Mouse (Mus musculus): ENCODE data around the gene Ptprq. TPM values are rescaled to one million over a fixed set of nuclear protein-coding genes. Genes with fewer than 3 reads are reported as not detected.
A peak's percentile ranks its signal among the peaks of the same experiment; 100 is the strongest.

Gene Ptprq
- polyA plus RNA-seq, 1 experiment from 2014 or later: 0.28 TPM

- H3K27ac ChIP-seq: no peak overlapping the region
- H3K4me1 ChIP-seq: no peaks in the 10 kb centered on the region
- no peaks in the 10 kb centered on the region for H3K27me3 ChIP-seq
- H3K4me3 ChIP-seq: no peak overlapping the region
- 83% methylated on average over 3 of the region's 3 CpGs for WGBS
- H3K36me3 ChIP-seq: no peaks in the 10 kb centered on the region
- no peak overlapping the region for H3K4me2 ChIP-seq (replicated peaks)
- ATAC-seq (ENCODE audit: low FRiP score, low read depth): no peak
- H3K9ac ChIP-seq: no peak overlapping the region
- H3K9me3 ChIP-seq: no peaks in the 10 kb centered on the region
Observed at GRCm38 (mm10) chr10:107700944-107701343, 18.9 kb downstream of the Ptprq start.

GRCm38 (mm10) chr10:107698716-107699115 is 21.1 kb downstream of the Ptprq start:
- H3K27ac ChIP-seq: no peak overlapping the region
- no peak overlapping the region for H3K4me2 ChIP-seq (replicated peaks)
- H3K4me1 ChIP-seq: no peaks in the 10 kb centered on the region
- H3K9me3 ChIP-seq: no peaks in the 10 kb centered on the region
- H3K36me3 ChIP-seq: no peaks in the 10 kb centered on the region
- WGBS: 67% methylated on average over 2 of the region's 2 CpGs
- no peak overlapping the region for H3K9ac ChIP-seq
- H3K27me3 ChIP-seq: no peaks in the 10 kb centered on the region
- H3K4me3 ChIP-seq: no peak overlapping the region
- ATAC-seq (ENCODE audit: low FRiP score, low read depth): no peak

GRCm38 (mm10) chr10:107697177-107697576 is 22.7 kb downstream of the Ptprq start:
- Histone ChIP-seq H3K9ac (no peak overlapping the region), H3K4me3 (no peak overlapping the region)
- 84% methylated on average over 5 of the region's 5 CpGs for WGBS

GRCm38 (mm10) chr10:107687382-107687781 is 32.5 kb downstream of the Ptprq start:
- no peak overlapping the region for H3K4me2 ChIP-seq (replicated peaks)
- 64% methylated on average over 6 of the region's 6 CpGs for WGBS
- no peaks in the 10 kb centered on the region for H3K27me3 ChIP-seq
- H3K4me3 ChIP-seq: no peak overlapping the region
- H3K4me1 ChIP-seq: no peaks in the 10 kb centered on the region
- H3K9me3 ChIP-seq: no peaks in the 10 kb centered on the region
- no peaks in the 10 kb centered on the region for H3K36me3 ChIP-seq
- H3K27ac ChIP-seq: no peak overlapping the region
- no peak for ATAC-seq (ENCODE audit: low FRiP score, low read depth)
- no peak overlapping the region for H3K9ac ChIP-seq

More at GRCm38 (mm10) chr10:107697177-107697576, 22.7 kb downstream of the Ptprq start:
- Histone ChIP-seq H3K27me3 (no peaks in the 10 kb centered on the region), H3K36me3 (no peaks in the 10 kb centered on the region), H3K4me2 (replicated peaks) (no peak overlapping the region), H3K4me1 (no peaks in the 10 kb centered on the region), H3K27ac (no peak overlapping the region), H3K9me3 (no peaks in the 10 kb centered on the region)
- no peak for ATAC-seq (ENCODE audit: low FRiP score, low read depth)

GRCm38 (mm10) chr10:107675994-107676393 is 43.9 kb downstream of the Ptprq start:
- WGBS: 20% methylated on average over 1 of the region's 1 CpGs
- Histone ChIP-seq H3K27ac (no peak overlapping the region), H3K36me3 (no peaks in the 10 kb centered on the region), H3K9ac (no peak overlapping the region), H3K4me3 (no peak overlapping the region), H3K4me1 (peaks cover 4% of the 10 kb centered on the region), H3K9me3 (no peaks in the 10 kb centered on the region), H3K27me3 (no peaks in the 10 kb centered on the region), H3K4me2 (replicated peaks) (no peak overlapping the region)
- ATAC-seq (ENCODE audit: low FRiP score, low read depth): no peak

- Histone ChIP-seq H3K9ac (no peak overlapping the region), H3K27me3 (no peaks in the 10 kb centered on the region), H3K27ac (no peak overlapping the region), H3K36me3 (no peaks in the 10 kb centered on the region), H3K9me3 (no peaks in the 10 kb centered on the region), H3K4me1 (no peaks in the 10 kb centered on the region), H3K4me3 (no peak overlapping the region), H3K4me2 (replicated peaks) (no peak overlapping the region)
- WGBS: 79% methylated on average over 4 of the region's 4 CpGs
- no peak for ATAC-seq (ENCODE audit: low FRiP score, low read depth)
Observed at GRCm38 (mm10) chr10:107668374-107669094, 51.3 kb downstream of the Ptprq start.

- Histone ChIP-seq H3K27ac (no peak overlapping the region), H3K4me2 (replicated peaks) (no peak overlapping the region), H3K9me3 (no peaks in the 10 kb centered on the region), H3K36me3 (no peaks in the 10 kb centered on the region), H3K27me3 (no peaks in the 10 kb centered on the region), H3K9ac (no peak overlapping the region), H3K4me3 (no peak overlapping the region), H3K4me1 (no peaks in the 10 kb centered on the region)
- no peak; the same call in 1 of the 2 replicates for ATAC-seq (ENCODE audit: low FRiP score, low read depth)
- WGBS: 64% methylated on average over 5 of the region's 5 CpGs
Observed at GRCm38 (mm10) chr10:107662372-107663065, 57.3 kb downstream of the Ptprq start.

GRCm38 (mm10) chr10:107661970-107662369 is 57.9 kb downstream of the Ptprq start:
- H3K4me3 ChIP-seq: no peak overlapping the region
- H3K27me3 ChIP-seq: no peaks in the 10 kb centered on the region
- WGBS: 84% methylated on average over 3 of the region's 3 CpGs
- no peaks in the 10 kb centered on the region for H3K36me3 ChIP-seq
- no peak overlapping the region for H3K9ac ChIP-seq
- no peak for ATAC-seq (ENCODE audit: low FRiP score, low read depth)
- no peaks in the 10 kb centered on the region for H3K4me1 ChIP-seq
- H3K9me3 ChIP-seq: no peaks in the 10 kb centered on the region
- H3K4me2 ChIP-seq (replicated peaks): no peak overlapping the region
- no peak overlapping the region for H3K27ac ChIP-seq

- Histone ChIP-seq H3K9me3 (no peaks in the 10 kb centered on the region), H3K4me2 (replicated peaks) (no peak overlapping the region), H3K36me3 (no peaks in the 10 kb centered on the region), H3K9ac (no peak overlapping the region), H3K27ac (no peak overlapping the region), H3K4me3 (no peak overlapping the region), H3K4me1 (no peaks in the 10 kb centered on the region), H3K27me3 (no peaks in the 10 kb centered on the region)
- WGBS: 93% methylated on average over 2 of the region's 2 CpGs
- no peak for ATAC-seq (ENCODE audit: low FRiP score, low read depth)
Observed at GRCm38 (mm10) chr10:107659141-107659540, 60.7 kb downstream of the Ptprq start.

- Histone ChIP-seq H3K4me2 (replicated peaks) (no peak overlapping the region), H3K4me3 (no peak overlapping the region), H3K9me3 (no peaks in the 10 kb centered on the region), H3K27ac (no peak overlapping the region), H3K4me1 (no peaks in the 10 kb centered on the region), H3K36me3 (no peaks in the 10 kb centered on the region), H3K27me3 (no peaks in the 10 kb centered on the region), H3K9ac (no peak overlapping the region)
- ATAC-seq (ENCODE audit: low FRiP score, low read depth): no peak
- WGBS: 90% methylated on average over 2 of the region's 2 CpGs
Observed at GRCm38 (mm10) chr10:107649687-107650086, 70.2 kb downstream of the Ptprq start.

GRCm38 (mm10) chr10:107628104-107628503 is 91.7 kb downstream of the Ptprq start:
- 41% methylated on average over 3 of the region's 3 CpGs for WGBS

GRCm38 (mm10) chr10:107626648-107627047 is 93.2 kb downstream of the Ptprq start:
- Histone ChIP-seq H3K4me2 (replicated peaks) (no peak overlapping the region), H3K4me3 (no peak overlapping the region), H3K4me1 (no peaks in the 10 kb centered on the region), H3K27me3 (no peaks in the 10 kb centered on the region), H3K9ac (no peak overlapping the region), H3K36me3 (no peaks in the 10 kb centered on the region), H3K9me3 (no peaks in the 10 kb centered on the region), H3K27ac (no peak overlapping the region)
- ATAC-seq (ENCODE audit: low FRiP score, low read depth): 0 out of 2 replicates have a peak, but pooled peaks have one; percentile 44
- 22% methylated on average over 1 of the region's 1 CpGs for WGBS

More at GRCm38 (mm10) chr10:107628104-107628503, 91.7 kb downstream of the Ptprq start:
- Histone ChIP-seq H3K4me3 (no peak overlapping the region), H3K36me3 (no peaks in the 10 kb centered on the region), H3K27me3 (no peaks in the 10 kb centered on the region), H3K9me3 (no peaks in the 10 kb centered on the region), H3K4me1 (no peaks in the 10 kb centered on the region), H3K27ac (no peak overlapping the region), H3K9ac (no peak overlapping the region), H3K4me2 (replicated peaks) (no peak overlapping the region)
- ATAC-seq (ENCODE audit: low FRiP score, low read depth): no peak
